ENCODE assay signal across 16 mouse cellular contexts in the genomic region with DNA sequence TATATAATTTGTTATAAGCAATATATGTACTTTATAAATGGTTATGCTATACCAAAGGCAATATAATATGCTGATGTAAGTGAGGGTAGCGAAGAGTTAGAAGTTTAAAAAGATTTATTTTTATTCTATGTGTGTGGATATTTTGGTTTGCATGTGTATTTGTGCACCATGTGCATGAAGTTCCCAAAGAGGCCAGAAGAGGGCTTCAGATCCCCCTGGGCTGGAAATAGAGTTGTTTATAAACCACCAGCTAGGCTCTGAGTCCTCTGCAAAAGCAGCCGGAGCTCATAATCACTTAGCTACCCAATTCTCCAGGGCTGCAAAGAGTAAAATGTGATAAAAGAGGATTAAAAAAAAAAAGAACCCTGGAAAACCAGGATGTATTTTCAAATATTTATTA.
DNase-seq lines count a peak whose midpoint lies in the region; ATAC-seq and TF ChIP-seq lines count a peak whose summit lies in the region.
"Had no signal": no experiment of that assay in that cellular context is flagged by ENCODE, and none has a peak within 500 bp of the region (broad histone marks: within the 10 kb centered on the region; RNA-seq: fewer than 3 reads in every experiment).

No protein-coding gene starts in this region.

- H3K4me3 ChIP-seq in intestine, postnatal 0 days (ENCODE audit: low read depth, low read length) = no peak overlapping the region
- H3K4me3 ChIP-seq in intestine, embryonic 16.5 days (ENCODE audit: low read length) = no peak overlapping the region
- H3K4me3 ChIP-seq in midbrain, postnatal 0 days (ENCODE audit: low read depth, low read length) = no peak overlapping the region
- no peak overlapping the region for H3K4me3 ChIP-seq in midbrain, embryonic 13.5 days (replicated peaks)
- no peak overlapping the region for H3K4me3 ChIP-seq in forebrain, embryonic 13.5 days
- H3K4me3 ChIP-seq: embryonic facial prominence, embryonic 13.5 days; kidney, embryonic 15.5 days; midbrain, embryonic 10.5 days; myocyte had no signal

- no peak overlapping the region for H3K27ac ChIP-seq in intestine, postnatal 0 days (ENCODE audit: low read depth, low read length)
- H3K27ac ChIP-seq in intestine, embryonic 16.5 days (ENCODE audit: low read length) = no peak overlapping the region
- H3K27ac ChIP-seq in midbrain, postnatal 0 days (ENCODE audit: low read depth, low read length) = no peak overlapping the region
- no peak overlapping the region for H3K27ac ChIP-seq in midbrain, embryonic 13.5 days
- H3K27ac ChIP-seq in forebrain, embryonic 13.5 days = no peak overlapping the region
- H3K27ac ChIP-seq: kidney, embryonic 15.5 days; midbrain, embryonic 10.5 days had no signal

- peak; percentile 17 to 39 for DNase-seq in cerebellum, postnatal 10 days
- no peak for DNase-seq in midbrain, postnatal 0 days (ENCODE audit: low spot score)
- peak; percentile 16 for DNase-seq in splenic B cell, adult 2 months (ENCODE audit: low read depth, low spot score)
- DNase-seq: cerebellum, adult 11 months; cerebellum, postnatal 36 days; right cerebral cortex, adult 18-20 months had no signal

- no peak for ATAC-seq in cerebellum, adult (ENCODE audit: insufficient number of reproducible peaks, low FRiP score, low TSS enrichment)
- no peak for ATAC-seq in intestine, postnatal 0 days
- no peak for ATAC-seq in intestine, embryonic 16.5 days
- no peak for ATAC-seq in midbrain, postnatal 0 days (ENCODE audit: low FRiP score)
- ATAC-seq in midbrain, embryonic 13.5 days = no peak
- no peak for ATAC-seq in forebrain, embryonic 13.5 days
- ATAC-seq: hindbrain, embryonic 16.5 days had no signal

- no peaks in the 10 kb centered on the region for H3K36me3 ChIP-seq in intestine, postnatal 0 days (ENCODE audit: control insufficient read depth, insufficient read depth)
- no peaks in the 10 kb centered on the region for H3K36me3 ChIP-seq in intestine, embryonic 16.5 days (ENCODE audit: control insufficient read depth, insufficient read depth, low read length)
- H3K36me3 ChIP-seq in midbrain, postnatal 0 days (ENCODE audit: insufficient read depth, low read length) = no peaks in the 10 kb centered on the region
- H3K36me3 ChIP-seq in midbrain, embryonic 13.5 days = no peaks in the 10 kb centered on the region
- H3K36me3 ChIP-seq in splenic B cell, adult 2 months (ENCODE audit: control insufficient read depth, insufficient read depth, low read length, poor library complexity, severe bottlenecking) = no peaks in the 10 kb centered on the region
- no peaks in the 10 kb centered on the region for H3K36me3 ChIP-seq in forebrain, embryonic 13.5 days (ENCODE audit: poor library complexity, severe bottlenecking)
- H3K36me3 ChIP-seq: embryonic facial prominence, embryonic 13.5 days; kidney, embryonic 15.5 days; midbrain, embryonic 10.5 days had no signal

- no peak overlapping the region for H3K4me2 ChIP-seq in intestine, postnatal 0 days (replicated peaks; ENCODE audit: low read depth)
- no peak overlapping the region for H3K4me2 ChIP-seq in intestine, embryonic 16.5 days (ENCODE audit: low read depth, low read length)
- no peak overlapping the region for H3K4me2 ChIP-seq in midbrain, postnatal 0 days (ENCODE audit: low read depth, low read length, poor library complexity, severe bottlenecking)
- H3K4me2 ChIP-seq in midbrain, embryonic 13.5 days (replicated peaks) = no peak overlapping the region
- no peak overlapping the region for H3K4me2 ChIP-seq in forebrain, embryonic 13.5 days
- H3K4me2 ChIP-seq: embryonic facial prominence, embryonic 13.5 days; kidney, embryonic 15.5 days had no signal

- 0 out of 2 replicates have a peak, but pooled peaks have one; percentile 31 for TF ChIP-seq CTCF in intestine, postnatal 0 days (IDR thresholded peaks at IDR 0.05; ENCODE audit: low read depth)
- peak; percentile 51 for TF ChIP-seq CTCF in midbrain, postnatal 0 days (IDR thresholded peaks at IDR 0.05)

- H3K9ac ChIP-seq in intestine, postnatal 0 days (ENCODE audit: low read depth, low read length) = no peak overlapping the region
- H3K9ac ChIP-seq in intestine, embryonic 16.5 days (ENCODE audit: low read depth, low read length) = no peak overlapping the region
- no peak overlapping the region for H3K9ac ChIP-seq in midbrain, postnatal 0 days (replicated peaks; ENCODE audit: low read length, poor library complexity, severe bottlenecking)
- H3K9ac ChIP-seq in midbrain, embryonic 13.5 days (replicated peaks) = no peak overlapping the region
- no peak overlapping the region for H3K9ac ChIP-seq in forebrain, embryonic 13.5 days
- H3K9ac ChIP-seq: embryonic facial prominence, embryonic 13.5 days; kidney, embryonic 15.5 days had no signal

- H3K4me1 ChIP-seq in intestine, postnatal 0 days (replicated peaks; ENCODE audit: control insufficient read depth, insufficient read depth, low read length) = no peaks in the 10 kb centered on the region
- 0 out of 2 replicates have a peak, but pooled peaks cover 2% of the 10 kb centered on the region for H3K4me1 ChIP-seq in intestine, embryonic 16.5 days (ENCODE audit: control insufficient read depth, insufficient read depth, low read length)
- no peaks in the 10 kb centered on the region for H3K4me1 ChIP-seq in midbrain, postnatal 0 days (ENCODE audit: insufficient read depth, low read length)
- no peaks in the 10 kb centered on the region for H3K4me1 ChIP-seq in midbrain, embryonic 13.5 days (replicated peaks)
- no peaks in the 10 kb centered on the region for H3K4me1 ChIP-seq in forebrain, embryonic 13.5 days
- H3K4me1 ChIP-seq: midbrain, embryonic 10.5 days had no signal

- H3K9me3 ChIP-seq in intestine, postnatal 0 days (ENCODE audit: control insufficient read depth) = no peaks in the 10 kb centered on the region
- H3K9me3 ChIP-seq in intestine, embryonic 16.5 days (ENCODE audit: control insufficient read depth, low read length) = no peaks in the 10 kb centered on the region
- no peaks in the 10 kb centered on the region for H3K9me3 ChIP-seq in midbrain, postnatal 0 days (ENCODE audit: low read length)
- no peaks in the 10 kb centered on the region for H3K9me3 ChIP-seq in midbrain, embryonic 13.5 days
- H3K9me3 ChIP-seq in forebrain, embryonic 13.5 days (replicated peaks) = no peaks in the 10 kb centered on the region; the same call in 1 of the 2 replicates
- H3K9me3 ChIP-seq: kidney, embryonic 15.5 days had no signal

- WGBS in intestine, postnatal 0 days = 85% methylated on average over 2 of the region's 2 CpGs
- WGBS in intestine, embryonic 16.5 days = 89% methylated on average over 2 of the region's 2 CpGs
- 89% methylated on average over 2 of the region's 2 CpGs for WGBS in midbrain, postnatal 0 days
- 97% methylated on average over 2 of the region's 2 CpGs for WGBS in midbrain, embryonic 13.5 days
- 93% methylated on average over 2 of the region's 2 CpGs for WGBS in forebrain, embryonic 13.5 days

- H3K27me3 ChIP-seq in intestine, postnatal 0 days (replicated peaks; ENCODE audit: control insufficient read depth, insufficient read depth, low read length) = no peaks in the 10 kb centered on the region
- H3K27me3 ChIP-seq in intestine, embryonic 16.5 days (replicated peaks; ENCODE audit: control insufficient read depth, insufficient read depth, low read length) = no peaks in the 10 kb centered on the region
- no peaks in the 10 kb centered on the region for H3K27me3 ChIP-seq in midbrain, postnatal 0 days (ENCODE audit: insufficient read depth, low read length)
- H3K27me3 ChIP-seq in midbrain, embryonic 13.5 days = no peaks in the 10 kb centered on the region
- H3K27me3 ChIP-seq in splenic B cell, adult 2 months (ENCODE audit: control insufficient read depth, insufficient read depth, low read length, poor library complexity, severe bottlenecking) = no peaks in the 10 kb centered on the region
- no peaks in the 10 kb centered on the region for H3K27me3 ChIP-seq in forebrain, embryonic 13.5 days
- H3K27me3 ChIP-seq: embryonic facial prominence, embryonic 13.5 days; kidney, embryonic 15.5 days had no signal
